Mouse (Mus musculus) G1E (cell line): ENCODE results near the gene Tpp1.

Experiments used
- CTCF ChIP-seq: IDR thresholded peaks from 2 replicates; pipeline ENCODE4 v1.5.1; 2012; ENCODE audit warnings: low read depth, low read length, inconsistent platforms, mixed read lengths
- GATA1 ChIP-seq: IDR thresholded peaks from 2 replicates; pipeline ENCODE4 v1.6.1; 2012; ENCODE audit warnings: borderline replicate concordance, low read length, inconsistent platforms, mixed read lengths
- TAL1 ChIP-seq: conservative IDR thresholded peaks from 2 replicates; pipeline ENCODE4 v1.6.1; 2012; ENCODE audit warnings: low read depth, low read length, inconsistent platforms, mixed read lengths

- TF ChIP-seq GATA1, result no peak
- no peak for TF ChIP-seq CTCF
- TF ChIP-seq TAL1, result no peak
Measured at GRCm38 (mm10) chr7:105769959-105770358, 17.9 kb upstream of the Tpp1 start.
